9 mouse cellular contexts compared by ENCODE assay signal in genomic region chr17:25187784-25188149, GRCm38 (mm10). TPM values are rescaled to one million over a fixed set of nuclear protein-coding genes. Genes with fewer than 3 reads are reported as not detected.
DNase-seq lines count a peak whose midpoint lies in the region; ATAC-seq and TF ChIP-seq lines count a peak whose summit lies in the region.
"Had no signal": no experiment of that assay in that cellular context is flagged by ENCODE, and none has a peak within 500 bp of the region (broad histone marks: within the 10 kb centered on the region; RNA-seq: fewer than 3 reads in every experiment).

No protein-coding gene starts in this region.

- H3K4me1 ChIP-seq in heart, embryonic 12.5 days (replicated peaks), result peaks cover 26% of the 10 kb centered on the region
- no peaks in the 10 kb centered on the region for H3K4me1 ChIP-seq in ES-Bruce4 (ENCODE audit: control insufficient read depth, insufficient read depth, low read length)
- peaks cover 46% of the 10 kb centered on the region for H3K4me1 ChIP-seq in forebrain, embryonic 15.5 days
- peaks cover 37% of the 10 kb centered on the region for H3K4me1 ChIP-seq in liver, embryonic 16.5 days (ENCODE audit: control insufficient read depth, low read depth, low read length)

- H3K9ac ChIP-seq in heart, embryonic 12.5 days, result peak overlapping the region; percentile 95
- H3K9ac ChIP-seq in ES-Bruce4 (ENCODE audit: low read depth, poor library complexity, severe bottlenecking), result peak overlapping the region; percentile 89
- H3K9ac ChIP-seq in forebrain, embryonic 15.5 days (replicated peaks), result peak overlapping the region; percentile 92
- H3K9ac ChIP-seq in liver, embryonic 16.5 days (ENCODE audit: low read depth, low read length), result peak overlapping the region; percentile 78

- H3K4me2 ChIP-seq in heart, embryonic 12.5 days, result peak overlapping the region; percentile 83
- peak overlapping the region; percentile 89 for H3K4me2 ChIP-seq in forebrain, embryonic 15.5 days (replicated peaks)
- peak overlapping the region; percentile 83 for H3K4me2 ChIP-seq in liver, embryonic 16.5 days (ENCODE audit: low read depth, low read length)

- peak overlapping the region; percentile 84 for H3K27ac ChIP-seq in heart, embryonic 12.5 days (ENCODE audit: poor library complexity, severe bottlenecking)
- no peak overlapping the region; the same call in 1 of the 2 replicates for H3K27ac ChIP-seq in ES-Bruce4 (ENCODE audit: insufficient read depth, low read length)
- H3K27ac ChIP-seq in forebrain, embryonic 15.5 days (replicated peaks), result peak overlapping the region; percentile 77
- H3K27ac ChIP-seq in liver, embryonic 16.5 days (ENCODE audit: low read length), result peak overlapping the region; percentile 72

- ATAC-seq in heart, embryonic 12.5 days (ENCODE audit: insufficient number of reproducible peaks, low FRiP score), result no peak; the same call in 1 of the 2 replicates
- ATAC-seq in forebrain, embryonic 15.5 days (replicated peaks), result no peak
- no peak for ATAC-seq in liver, embryonic 16.5 days (ENCODE audit: low read depth)

- no peak for TF ChIP-seq CTCF in ES-Bruce4 (IDR thresholded peaks at IDR 0.05; ENCODE audit: low read depth, low read length)

- no peaks in the 10 kb centered on the region for H3K9me3 ChIP-seq in heart, embryonic 12.5 days (replicated peaks)
- no peaks in the 10 kb centered on the region for H3K9me3 ChIP-seq in ES-Bruce4 (replicated peaks; ENCODE audit: control insufficient read depth, insufficient read depth, low read length, poor library complexity, severe bottlenecking)
- H3K9me3 ChIP-seq in forebrain, embryonic 15.5 days, result no peaks in the 10 kb centered on the region
- H3K9me3 ChIP-seq in liver, embryonic 16.5 days (replicated peaks; ENCODE audit: control insufficient read depth, low read length), result no peaks in the 10 kb centered on the region

- H3K4me3 ChIP-seq in heart, embryonic 12.5 days, result peak overlapping the region; percentile 98
- peak overlapping the region; percentile 69 for H3K4me3 ChIP-seq in ES-Bruce4 (ENCODE audit: low read depth, low read length)
- H3K4me3 ChIP-seq in forebrain, embryonic 15.5 days, result peak overlapping the region; percentile 98
- peak overlapping the region; percentile 83 for H3K4me3 ChIP-seq in liver, embryonic 16.5 days (ENCODE audit: low read depth, low read length)

- H3K27me3 ChIP-seq in heart, embryonic 12.5 days (replicated peaks), result no peaks in the 10 kb centered on the region
- H3K27me3 ChIP-seq in ES-Bruce4 (ENCODE audit: control insufficient read depth, insufficient read depth, low read length, poor library complexity, severe bottlenecking), result no peaks in the 10 kb centered on the region
- H3K27me3 ChIP-seq in forebrain, embryonic 15.5 days, result no peaks in the 10 kb centered on the region
- H3K27me3 ChIP-seq in liver, embryonic 16.5 days (ENCODE audit: control insufficient read depth, insufficient read depth, low read depth, low read length), result no peaks in the 10 kb centered on the region

- no peak for DNase-seq in heart, adult 11 months
- no peak for DNase-seq in left cerebral cortex, adult 18-20 months (ENCODE audit: low spot score in 2 of 2)
- no peak for DNase-seq in spleen, postnatal 10 days (ENCODE audit: low spot score in 2 of 2)
- DNase-seq in layer of hippocampus, postnatal 25 days (ENCODE audit: extremely low spot score in 1 of 2, low spot score in 1 of 2), result no peak

- H3K36me3 ChIP-seq in heart, embryonic 12.5 days, result peaks cover 15% of the 10 kb centered on the region
- 0 out of 2 replicates have a peak, but pooled peaks cover 3% of the 10 kb centered on the region for H3K36me3 ChIP-seq in ES-Bruce4 (ENCODE audit: control insufficient read depth, insufficient read depth, low read length, poor library complexity, severe bottlenecking)
- 0 out of 2 replicates have a peak, but pooled peaks cover 6% of the 10 kb centered on the region for H3K36me3 ChIP-seq in forebrain, embryonic 15.5 days
- no peaks in the 10 kb centered on the region for H3K36me3 ChIP-seq in liver, embryonic 16.5 days (ENCODE audit: control insufficient read depth, insufficient read depth)

- no peak for TF ChIP-seq EP300 in ES-Bruce4 (IDR thresholded peaks at IDR 0.05; ENCODE audit: insufficient read depth, low read depth, low read length)

- no peak for TF ChIP-seq POLR2A in ES-Bruce4 (IDR thresholded peaks at IDR 0.05; ENCODE audit: insufficient read depth, low read length)

- 6% methylated on average over 11 of the region's 11 CpGs for WGBS in heart, embryonic 12.5 days
- WGBS in forebrain, embryonic 15.5 days, result 6% methylated on average over 11 of the region's 11 CpGs
- 6% methylated on average over 11 of the region's 11 CpGs for WGBS in liver, embryonic 16.5 days (ENCODE audit: insufficient replicate concordance)

RNA-seq across cellular contexts. Expression of gene Unkl, which starts 0.4 kb away (rescaled TPM):
- 5.1 and 6.3 TPM in 2 replicates for polyA plus RNA-seq in heart, embryonic 12.5 days (2016; fragmentation: Nextera tagmentation; extraction: Ambion mirVana)
- 21.1 and 22.9 TPM in 2 replicates for polyA plus RNA-seq in ES-Bruce4 (2011; ENCODE audit: insufficient read depth, insufficient read length, low read depth, missing spikeins)
- polyA plus RNA-seq in forebrain, embryonic 15.5 days (2015; fragmentation: Nextera tagmentation; extraction: Ambion mirVana), result 10.6 and 14.2 TPM in 2 replicates
- polyA plus RNA-seq in liver, embryonic 16.5 days (2015; fragmentation: Nextera tagmentation; extraction: Ambion mirVana), result 6.8 and 7.9 TPM in 2 replicates
- total RNA-seq in left cerebral cortex, adult 18-20 months (2021), result 10 to 100 TPM; 34.2 to 41.3 TPM
- 10 to 100 TPM; 32.5 to 34.4 TPM for total RNA-seq in layer of hippocampus, postnatal 25 days (2021)

RNA-seq across cellular contexts. Expression of gene BC003965, which starts 3.4 kb away (rescaled TPM):
- 25.1 and 25.9 TPM in 2 replicates for polyA plus RNA-seq in heart, embryonic 12.5 days (2016; fragmentation: Nextera tagmentation; extraction: Ambion mirVana)
- 13.6 and 14.9 TPM in 2 replicates for polyA plus RNA-seq in ES-Bruce4 (2011; ENCODE audit: insufficient read depth, insufficient read length, low read depth, missing spikeins)
- polyA plus RNA-seq in forebrain, embryonic 15.5 days (2015; fragmentation: Nextera tagmentation; extraction: Ambion mirVana), result 35.7 and 37.8 TPM in 2 replicates
- 14.2 and 15.1 TPM in 2 replicates for polyA plus RNA-seq in liver, embryonic 16.5 days (2015; fragmentation: Nextera tagmentation; extraction: Ambion mirVana)
- 10 to 100 TPM; 17.8 to 20.5 TPM for total RNA-seq in left cerebral cortex, adult 18-20 months (2021)
- 10 to 100 TPM; 20.7 to 21.5 TPM for total RNA-seq in layer of hippocampus, postnatal 25 days (2021)

RNA-seq across cellular contexts. Expression of gene Gm38655, which starts 12.5 kb away (rescaled TPM):
- polyA plus RNA-seq in heart, embryonic 12.5 days (2016; fragmentation: Nextera tagmentation; extraction: Ambion mirVana), result not detected in 2 replicates
- polyA plus RNA-seq in ES-Bruce4 (2011; ENCODE audit: insufficient read depth, insufficient read length, low read depth, missing spikeins), result not detected in 2 replicates
- not detected in 2 replicates for polyA plus RNA-seq in forebrain, embryonic 15.5 days (2015; fragmentation: Nextera tagmentation; extraction: Ambion mirVana)
- not detected in 2 replicates for polyA plus RNA-seq in liver, embryonic 16.5 days (2015; fragmentation: Nextera tagmentation; extraction: Ambion mirVana)
- total RNA-seq in left cerebral cortex, adult 18-20 months (2021), result not detected
- total RNA-seq in layer of hippocampus, postnatal 25 days (2021), result not detected
- total RNA-seq: gastrocnemius, postnatal 25 days had no signal

RNA-seq across cellular contexts. Expression of gene Ccdc154, which starts 25.5 kb away (rescaled TPM):
- polyA plus RNA-seq in heart, embryonic 12.5 days (2016; fragmentation: Nextera tagmentation; extraction: Ambion mirVana), result not detected in 2 replicates
- polyA plus RNA-seq in ES-Bruce4 (2011; ENCODE audit: insufficient read depth, insufficient read length, low read depth, missing spikeins), result not detected in 2 replicates
- polyA plus RNA-seq in forebrain, embryonic 15.5 days (2015; fragmentation: Nextera tagmentation; extraction: Ambion mirVana), result not detected in 2 replicates
- polyA plus RNA-seq in liver, embryonic 16.5 days (2015; fragmentation: Nextera tagmentation; extraction: Ambion mirVana), result 0.04 TPM in 1 of 2 replicates, not detected in the other
- not detected for total RNA-seq in left cerebral cortex, adult 18-20 months (2021)
- total RNA-seq in layer of hippocampus, postnatal 25 days (2021), result not detected
- total RNA-seq: gastrocnemius, postnatal 25 days had no signal

RNA-seq across cellular contexts. Expression of gene Gnptg, which starts 52.2 kb away (rescaled TPM):
- polyA plus RNA-seq in heart, embryonic 12.5 days (2016; fragmentation: Nextera tagmentation; extraction: Ambion mirVana), result 25.0 TPM in 2 replicates
- polyA plus RNA-seq in ES-Bruce4 (2011; ENCODE audit: insufficient read depth, insufficient read length, low read depth, missing spikeins), result 15.2 and 19.5 TPM in 2 replicates
- 85.5 and 85.7 TPM in 2 replicates for polyA plus RNA-seq in forebrain, embryonic 15.5 days (2015; fragmentation: Nextera tagmentation; extraction: Ambion mirVana)
- 17.8 and 19.9 TPM in 2 replicates for polyA plus RNA-seq in liver, embryonic 16.5 days (2015; fragmentation: Nextera tagmentation; extraction: Ambion mirVana)
- 10 to 100 TPM; 74.7 to 77.3 TPM for total RNA-seq in left cerebral cortex, adult 18-20 months (2021)
- total RNA-seq in layer of hippocampus, postnatal 25 days (2021), result 10 to 100 TPM; 74.3 to 74.9 TPM
